Mouse (Mus musculus): Measurements from ENCODE around the gene Atp5b. TPM values are rescaled to one million over a fixed set of nuclear protein-coding genes. Genes with fewer than 3 reads are reported as not detected.

The Atp5b gene
- 2,546 TPM for polyA plus RNA-seq (2021)

DNA sequence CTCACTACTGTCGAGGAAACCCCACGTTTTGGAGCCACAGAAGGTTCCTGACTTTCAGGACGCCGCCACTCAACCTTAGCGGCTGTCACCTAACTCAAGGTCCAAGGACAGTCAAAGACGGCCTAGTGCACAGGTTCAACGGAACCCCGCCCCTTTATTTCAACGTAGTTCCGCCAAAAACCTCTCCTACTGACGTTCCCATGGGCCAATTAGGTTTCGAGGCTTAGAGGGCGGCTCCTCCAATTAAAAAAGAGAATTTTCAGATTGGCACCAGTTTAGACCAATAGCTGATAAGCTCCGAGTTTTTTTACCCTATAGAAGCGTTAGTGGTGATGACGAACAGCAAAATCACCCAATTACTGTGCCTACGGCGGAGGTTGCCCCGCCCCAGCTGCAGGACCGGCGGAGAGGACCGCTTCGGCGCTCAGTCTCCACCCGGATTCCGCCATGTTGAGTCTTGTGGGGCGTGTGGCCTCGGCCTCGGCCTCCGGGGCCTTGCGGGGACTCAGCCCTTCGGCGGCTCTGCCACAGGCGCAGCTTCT lies at the start of gene Atp5b:
Gene Atp5b (plus strand): TSS at position 394 of the 542 bp plus-strand sequence.
- ChIA-PET POLR2A (interaction anchor here (0.6 to 2.2 kb wide), 12 partner anchors 9 to 128 kb away, joined by 3 to 20 read pairs (median 4); partner anchors contain the start of genes Baz2a and Naca), CTCF (interaction anchor here (1.2 to 1.4 kb wide), 2 partner anchors 10 to 43 kb away, joined by 3 to 4 read pairs; no protein-coding TSS in a partner anchor)
- DNase-seq (ENCODE audit: low read depth, low spot score): peak; percentile 100
- TF ChIP-seq CTCF (IDR thresholded peaks at IDR 0.05): no peak
- peak; percentile 97 for ATAC-seq
- H3K27me3 ChIP-seq: no peaks in the 10 kb centered on the region
- in situ Hi-C loops (cut with MboI; ENCODE audit: low pct_unique_long_range_greater_than_20kb): no loop called here

DNA sequence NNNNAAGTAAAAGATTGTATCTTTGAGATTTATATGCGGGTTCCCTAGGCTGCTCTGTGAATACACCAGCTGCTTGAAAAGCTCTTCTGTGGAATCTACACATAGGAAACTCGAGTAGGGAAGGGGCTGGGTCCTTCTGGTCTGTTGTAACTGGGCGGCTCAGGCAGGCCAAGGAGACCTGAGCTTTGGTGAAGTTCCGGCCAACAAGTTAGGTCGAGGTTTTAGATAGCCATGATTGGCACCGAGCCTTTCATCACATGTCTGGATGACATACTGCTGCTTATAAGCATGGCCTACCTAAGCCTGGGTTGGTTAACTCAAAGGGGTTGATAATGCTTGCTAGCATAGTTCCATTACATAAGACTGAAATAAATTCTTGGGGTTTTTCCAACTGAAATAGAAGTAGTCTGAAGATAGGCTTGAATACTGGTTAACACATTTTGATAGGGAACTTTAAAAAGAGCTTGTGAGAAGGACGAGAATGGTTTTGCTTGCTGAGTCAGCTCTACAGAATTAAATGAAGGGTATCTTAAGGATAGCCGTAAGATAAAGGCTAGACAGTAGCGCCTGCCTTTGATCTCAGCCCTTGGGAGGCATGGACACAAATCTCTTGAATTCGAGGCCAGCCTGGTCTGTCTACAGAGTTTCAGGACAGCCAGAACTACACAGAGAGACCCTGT lies 46.2 kb upstream of the Atp5b start:
- H3K27me3 ChIP-seq: no peaks in the 10 kb centered on the region
- ChIA-PET CTCF (interaction anchor here (1.1 kb wide), 1 partner anchor 367 kb away, joined by 3 read pairs; no protein-coding TSS in a partner anchor), POLR2A (interaction anchor here (0.8 to 2.3 kb wide), 6 partner anchors 14 to 58 kb away, joined by 3 to 10 read pairs (median 4); partner anchors contain the start of gene Atp5b)
- DNase-seq (ENCODE audit: low read depth, low spot score): no peak
- in situ Hi-C loops (cut with MboI; ENCODE audit: low pct_unique_long_range_greater_than_20kb): loop anchor here (25.0 kb wide), 1 partner anchor 750 kb away; the partner anchor contains the start of gene Mbd6
- ATAC-seq: no peak
- no peak for TF ChIP-seq CTCF (IDR thresholded peaks at IDR 0.05)

DNA sequence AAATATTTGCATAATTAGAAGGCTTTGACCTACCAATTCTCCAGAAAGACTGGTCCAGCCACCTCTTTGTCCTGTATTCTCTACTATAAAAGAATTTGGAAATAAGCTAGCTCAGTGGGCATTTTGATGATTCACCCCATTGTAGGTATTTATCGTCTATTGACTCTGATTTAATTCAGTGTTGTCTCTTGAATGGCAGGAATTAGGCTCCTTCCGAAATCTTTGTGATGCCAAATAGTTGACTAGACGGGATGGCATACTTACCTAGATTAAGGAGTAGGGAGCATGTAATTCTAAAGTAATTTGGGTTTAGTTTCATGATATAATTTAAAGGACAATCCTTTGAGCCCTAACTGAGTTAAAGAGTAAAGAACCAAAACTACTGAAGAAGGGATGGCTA lies 45.2 kb upstream of the Atp5b start:
- ChIA-PET CTCF (interaction anchor here (1.1 kb wide), 1 partner anchor 368 kb away, joined by 3 read pairs; no protein-coding TSS in a partner anchor), POLR2A (interaction anchor here (0.7 to 1.2 kb wide), 2 partner anchors 9 to 13 kb away, joined by 3 read pairs; no protein-coding TSS in a partner anchor)
- no peaks in the 10 kb centered on the region for H3K27me3 ChIP-seq
- in situ Hi-C loops (cut with MboI; ENCODE audit: low pct_unique_long_range_greater_than_20kb): loop anchor here (25.0 kb wide), 1 partner anchor 751 kb away; the partner anchor contains the start of gene Mbd6
- no peak for TF ChIP-seq CTCF (IDR thresholded peaks at IDR 0.05)
- ATAC-seq (no peak), DNase-seq (ENCODE audit: low read depth, low spot score) (no peak)

DNA sequence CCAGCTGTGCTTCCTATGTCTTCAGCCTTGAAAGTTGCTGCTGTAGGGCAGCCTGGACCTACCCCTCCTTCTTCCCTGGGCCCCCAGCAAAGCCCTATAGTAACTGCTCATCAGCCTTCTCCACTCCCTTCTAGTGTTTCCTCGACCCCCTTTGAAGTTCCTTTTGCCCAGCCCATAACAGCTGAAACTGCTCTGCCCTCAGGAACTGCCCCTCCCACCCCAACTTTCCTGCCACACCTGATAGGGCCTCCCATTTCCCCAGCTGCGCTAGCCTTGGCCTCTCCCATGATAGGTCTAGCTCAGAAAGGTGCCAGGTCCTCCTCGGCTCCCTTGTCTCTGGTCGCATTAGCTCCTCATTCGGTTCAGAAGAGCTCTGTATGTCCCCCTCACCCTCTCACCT lies 43.9 kb upstream of the Atp5b start:
- POLR2A ChIA-PET: interaction anchor here (0.9 to 2.0 kb wide), 3 partner anchors 11 to 18 kb away, joined by 3 to 4 read pairs (median 4); no protein-coding TSS in a partner anchor
- no peaks in the 10 kb centered on the region for H3K27me3 ChIP-seq
- CTCF ChIA-PET: interaction anchor here (1.8 to 2.6 kb wide), 2 partner anchors 13 to 44 kb away, joined by 4 to 7 read pairs; partner anchors contain the start of gene Atp5b
- no peak for ATAC-seq
- TF ChIP-seq CTCF (IDR thresholded peaks at IDR 0.05): no peak
- in situ Hi-C loops (cut with MboI; ENCODE audit: low pct_unique_long_range_greater_than_20kb): loop anchor here (25.0 kb wide), 1 partner anchor 752 kb away; the partner anchor contains the start of gene Mbd6
- no peak for DNase-seq (ENCODE audit: low read depth, low spot score)

DNA sequence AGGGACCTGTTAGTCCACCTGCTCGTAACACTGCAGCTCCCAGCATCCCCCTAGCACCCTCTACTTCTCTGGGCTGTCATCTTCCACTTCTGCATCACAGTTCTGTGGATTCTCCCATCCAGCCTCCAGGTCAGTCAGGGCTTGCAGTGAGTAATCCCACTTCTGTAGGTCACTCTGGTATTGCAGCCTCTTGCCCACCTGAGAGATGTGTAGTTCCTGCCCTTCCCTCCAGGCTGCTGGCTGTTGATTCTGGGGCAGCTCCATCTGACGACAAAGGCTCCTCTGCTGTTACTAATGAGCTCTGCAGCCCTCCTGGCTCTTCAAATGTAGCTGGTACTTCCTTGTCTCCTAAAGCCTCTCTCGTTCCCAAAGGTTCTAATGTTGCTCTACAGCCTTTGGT lies 43.2 kb upstream of the Atp5b start:
- in situ Hi-C loops (cut with MboI; ENCODE audit: low pct_unique_long_range_greater_than_20kb): loop anchor here (25.0 kb wide), 1 partner anchor 753 kb away; the partner anchor contains the start of gene Mbd6
- ATAC-seq (no peak), DNase-seq (ENCODE audit: low read depth, low spot score) (no peak)
- ChIA-PET CTCF (interaction anchor here (1.8 to 2.6 kb wide), 2 partner anchors 13 to 43 kb away, joined by 4 to 7 read pairs; partner anchors contain the start of gene Atp5b), POLR2A (interaction anchor here (0.9 to 2.0 kb wide), 2 partner anchors 13 to 18 kb away, joined by 3 to 4 read pairs; no protein-coding TSS in a partner anchor)
- no peak for TF ChIP-seq CTCF (IDR thresholded peaks at IDR 0.05)
- H3K27me3 ChIP-seq: no peaks in the 10 kb centered on the region

DNA sequence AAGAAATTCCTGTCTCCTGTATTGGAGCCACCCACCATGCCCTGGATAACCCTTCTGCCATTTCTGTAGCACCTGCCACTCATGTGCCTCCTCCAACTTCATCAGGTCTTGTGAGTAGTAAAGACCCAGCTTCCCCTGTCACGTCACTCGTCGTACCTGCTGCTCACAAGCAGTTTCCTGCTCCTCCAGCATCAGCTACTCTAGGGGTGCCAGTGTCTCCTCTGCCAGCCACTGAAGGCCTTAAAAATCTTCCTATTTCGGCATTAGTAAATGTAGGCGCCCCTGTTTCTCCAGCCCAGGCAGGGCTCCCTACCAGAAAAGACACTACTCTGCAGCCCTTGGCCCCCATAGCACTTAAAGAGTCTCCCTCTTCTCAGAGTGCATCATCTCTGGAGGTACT lies 42.8 kb upstream of the Atp5b start:
- DNase-seq (ENCODE audit: low read depth, low spot score) (no peak), ATAC-seq (no peak)
- no peaks in the 10 kb centered on the region for H3K27me3 ChIP-seq
- ChIA-PET CTCF (interaction anchor here (1.3 to 2.6 kb wide), 3 partner anchors 12 to 43 kb away, joined by 3 to 7 read pairs (median 4); partner anchors contain the start of gene Atp5b), POLR2A (interaction anchor here (0.9 to 2.0 kb wide), 2 partner anchors 13 to 17 kb away, joined by 3 to 4 read pairs; no protein-coding TSS in a partner anchor)
- in situ Hi-C loops (cut with MboI; ENCODE audit: low pct_unique_long_range_greater_than_20kb): loop anchor here (25.0 kb wide), 1 partner anchor 753 kb away; the partner anchor contains the start of gene Mbd6
- TF ChIP-seq CTCF (IDR thresholded peaks at IDR 0.05): no peak

DNA sequence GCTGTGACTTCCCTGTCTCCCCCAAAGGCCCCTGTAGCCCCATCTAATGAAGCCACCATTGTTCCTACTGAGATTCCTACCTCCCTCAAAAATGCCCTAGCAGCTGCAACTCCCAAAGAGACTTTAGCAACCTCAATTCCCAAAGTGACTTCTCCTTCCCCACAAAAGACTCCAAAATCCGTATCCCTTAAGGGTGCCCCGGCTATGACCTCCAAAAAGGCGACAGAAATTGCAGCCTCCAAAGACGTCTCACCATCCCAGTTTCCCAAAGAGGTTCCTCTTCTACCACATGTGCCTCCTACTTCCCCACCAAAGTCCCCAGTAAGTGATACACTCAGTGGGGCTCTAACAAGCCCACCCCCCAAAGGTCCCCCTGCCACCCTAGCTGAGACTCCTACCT lies 41.4 kb upstream of the Atp5b start:
- ChIA-PET POLR2A (no interaction called here), CTCF (interaction anchor here (1.3 kb wide), 1 partner anchor 16 kb away, joined by 3 read pairs; no protein-coding TSS in a partner anchor)
- in situ Hi-C loops (cut with MboI; ENCODE audit: low pct_unique_long_range_greater_than_20kb): loop anchor here (25.0 kb wide), 1 partner anchor 754 kb away; the partner anchor contains the start of gene Mbd6
- DNase-seq (ENCODE audit: low read depth, low spot score) (no peak), ATAC-seq (no peak)
- no peaks in the 10 kb centered on the region for H3K27me3 ChIP-seq
- no peak for TF ChIP-seq CTCF (IDR thresholded peaks at IDR 0.05)

DNA sequence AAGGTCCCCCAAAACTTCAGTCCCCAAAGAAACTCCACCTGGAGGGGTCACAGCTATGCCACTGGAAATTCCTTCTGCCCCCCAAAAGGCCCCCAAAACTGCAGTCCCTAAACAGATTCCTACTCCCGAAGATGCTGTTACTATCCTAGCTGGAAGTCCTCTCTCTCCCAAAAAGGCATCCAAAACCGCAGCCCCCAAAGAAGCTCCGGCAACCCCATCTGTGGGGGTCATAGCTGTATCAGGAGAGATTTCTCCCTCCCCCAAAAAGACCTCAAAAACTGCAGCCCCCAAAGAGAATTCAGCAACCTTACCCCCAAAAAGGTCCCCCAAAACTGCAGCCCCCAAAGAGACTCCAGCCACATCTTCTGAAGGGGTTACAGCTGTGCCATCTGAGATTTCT lies 40.6 kb upstream of the Atp5b start:
- ATAC-seq (no peak), DNase-seq (ENCODE audit: low read depth, low spot score) (no peak)
- in situ Hi-C loops (cut with MboI; ENCODE audit: low pct_unique_long_range_greater_than_20kb): loop anchor here (25.0 kb wide), 1 partner anchor 755 kb away; the partner anchor contains the start of gene Mbd6
- CTCF ChIA-PET: interaction anchor here (1.3 to 3.4 kb wide), 2 partner anchors 11 to 27 kb away, joined by 3 to 16 read pairs; no protein-coding TSS in a partner anchor
- no peak for TF ChIP-seq CTCF (IDR thresholded peaks at IDR 0.05)
- no peaks in the 10 kb centered on the region for H3K27me3 ChIP-seq
- POLR2A ChIA-PET: interaction anchor here (1.3 kb wide), 1 partner anchor 12 kb away, joined by 4 read pairs; no protein-coding TSS in a partner anchor

DNA sequence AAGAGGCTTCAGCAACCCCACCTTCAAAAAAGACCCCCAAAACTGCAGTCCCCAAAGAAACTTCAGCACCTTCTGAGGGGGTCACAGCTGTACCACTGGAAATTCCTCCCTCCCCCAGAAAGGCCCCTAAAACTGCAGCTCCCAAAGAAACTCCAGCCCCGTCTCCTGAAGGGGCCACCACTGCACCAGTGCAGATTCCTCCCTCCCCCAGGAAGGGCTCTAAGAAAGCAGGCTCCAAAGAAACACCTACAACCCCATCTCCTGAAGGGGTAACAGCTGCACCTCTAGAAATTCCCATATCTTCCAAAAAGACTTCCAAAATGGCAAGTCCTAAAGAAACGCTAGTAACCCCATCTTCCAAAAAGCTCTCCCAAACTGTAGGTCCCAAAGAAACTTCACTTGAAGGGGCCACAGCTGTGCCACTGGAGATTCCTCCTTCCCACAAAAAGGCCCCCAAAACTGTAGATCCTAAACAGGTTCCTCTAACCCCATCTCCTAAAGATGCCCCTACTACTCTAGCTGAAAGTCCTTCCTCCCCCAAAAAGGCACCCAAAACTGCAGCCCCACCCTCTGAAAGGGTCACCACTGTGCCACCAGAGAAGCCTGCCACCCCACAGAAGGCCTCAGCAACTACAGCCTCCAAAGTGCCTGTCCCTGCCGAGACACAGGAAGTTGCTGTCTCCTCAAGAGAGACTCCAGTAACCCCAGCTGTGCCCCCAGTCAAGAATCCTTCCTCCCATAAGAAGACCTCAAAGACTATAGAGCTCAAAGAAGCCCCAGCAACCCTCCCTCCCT lies 39.8 kb upstream of the Atp5b start:
- CTCF ChIA-PET: interaction anchor here (1.2 to 3.4 kb wide), 3 partner anchors 11 to 26 kb away, joined by 3 to 16 read pairs (median 3); no protein-coding TSS in a partner anchor
- in situ Hi-C loops (cut with MboI; ENCODE audit: low pct_unique_long_range_greater_than_20kb): loop anchor here (25.0 kb wide), 1 partner anchor 756 kb away; the partner anchor contains the start of gene Mbd6
- TF ChIP-seq CTCF (IDR thresholded peaks at IDR 0.05): no peak
- no peaks in the 10 kb centered on the region for H3K27me3 ChIP-seq
- POLR2A ChIA-PET: interaction anchor here (1.3 kb wide), 1 partner anchor 11 kb away, joined by 4 read pairs; no protein-coding TSS in a partner anchor
- DNase-seq (ENCODE audit: low read depth, low spot score) (no peak), ATAC-seq (no peak)

All from Patski (cell line).